Comparison of ENCODE assay signal across 19 mouse cellular contexts in genomic region chr2:125295526-125295925, GRCm38 (mm10).
"Had no signal": no experiment of that assay in that cellular context is flagged by ENCODE, and none has a peak within 500 bp of the region (broad histone marks: within the 10 kb centered on the region; RNA-seq: fewer than 3 reads in every experiment).

No protein-coding gene starts in this region.

- ATAC-seq: liver, embryonic 12.5 days; midbrain, embryonic 13.5 days; midbrain, embryonic 15.5 days had no signal

- H3K27me3 ChIP-seq: liver, embryonic 12.5 days; midbrain, embryonic 13.5 days; midbrain, embryonic 15.5 days; neural tube, embryonic 13.5 days; neural tube, embryonic 15.5 days had no signal

- H3K4me1 ChIP-seq: liver, embryonic 12.5 days; megakaryocyte, embryonic 14.5 days; midbrain, embryonic 10.5 days; midbrain, embryonic 13.5 days; midbrain, embryonic 15.5 days had no signal

- DNase-seq: lung, adult 2 months; retina, postnatal 1 day; right cerebral cortex, adult 18-20 months; right cerebral cortex, postnatal 25 days; right cerebral cortex, postnatal 4 days; spleen, adult 18-20 months; thymus, adult 18-20 months; thymus, postnatal 14 days; thymus, postnatal 36 days had no signal

- H3K27ac ChIP-seq: liver, embryonic 12.5 days; liver, embryonic 14.5 days; macrophage; midbrain, embryonic 10.5 days; midbrain, embryonic 13.5 days; midbrain, embryonic 15.5 days; neural tube, embryonic 13.5 days; neural tube, embryonic 15.5 days had no signal

- H3K4me2 ChIP-seq: liver, embryonic 12.5 days; midbrain, embryonic 13.5 days; midbrain, embryonic 15.5 days; neural tube, embryonic 13.5 days; neural tube, embryonic 15.5 days had no signal

- H3K9me3 ChIP-seq: liver, embryonic 12.5 days; megakaryocyte, embryonic 14.5 days; midbrain, embryonic 10.5 days; midbrain, embryonic 13.5 days; midbrain, embryonic 15.5 days; neural tube, embryonic 13.5 days; neural tube, embryonic 15.5 days had no signal

- H3K4me3 ChIP-seq: liver, embryonic 12.5 days; megakaryocyte, embryonic 14.5 days; midbrain, embryonic 10.5 days; midbrain, embryonic 13.5 days; midbrain, embryonic 15.5 days; myocyte; neural tube, embryonic 13.5 days; neural tube, embryonic 15.5 days had no signal

- H3K9ac ChIP-seq: liver, embryonic 12.5 days; liver, embryonic 14.5 days; midbrain, embryonic 13.5 days; midbrain, embryonic 15.5 days; neural tube, embryonic 13.5 days; neural tube, embryonic 15.5 days had no signal

- H3K36me3 ChIP-seq: liver, embryonic 12.5 days; midbrain, embryonic 15.5 days; neural tube, embryonic 13.5 days; neural tube, embryonic 15.5 days had no signal
